Mouse (Mus musculus) natural killer cell, adult 2 months (primary cell): ENCODE results near the gene Rbms3.
A peak's percentile ranks its signal among the peaks of the same experiment; 100 is the strongest.

Experiments used
- DNase-seq, 2 experiments: peaks; one replicate each; pipeline ENCODE4 v3.0.0; 2022; ENCODE audit warnings: low spot score in 2 of 2

The Rbms3 gene

DNA sequence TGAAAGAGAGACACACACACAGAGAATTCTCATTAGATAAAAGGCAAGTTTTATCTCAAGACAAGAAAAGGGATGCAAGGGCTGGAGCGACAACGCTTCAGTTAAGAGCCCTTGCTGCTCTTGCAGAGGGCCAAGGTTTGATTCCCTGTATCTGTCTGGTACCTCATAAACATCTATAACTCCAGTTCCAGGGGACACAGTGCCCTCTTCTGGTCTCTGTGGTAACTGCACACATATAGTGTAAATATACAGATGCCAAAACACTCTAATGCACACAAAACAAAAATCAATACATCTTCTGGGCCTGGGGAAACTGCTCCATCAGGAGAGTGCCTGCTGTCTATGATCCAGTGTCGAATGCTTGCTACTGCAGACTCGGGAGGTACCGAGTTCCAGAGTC lies 145.3 kb downstream of the Rbms3 start:
- DNase-seq: no peak

GRCm38 (mm10) chr9:117476753-117477152 lies 153.0 kb downstream of the Rbms3 start:
- no peak for DNase-seq

DNA sequence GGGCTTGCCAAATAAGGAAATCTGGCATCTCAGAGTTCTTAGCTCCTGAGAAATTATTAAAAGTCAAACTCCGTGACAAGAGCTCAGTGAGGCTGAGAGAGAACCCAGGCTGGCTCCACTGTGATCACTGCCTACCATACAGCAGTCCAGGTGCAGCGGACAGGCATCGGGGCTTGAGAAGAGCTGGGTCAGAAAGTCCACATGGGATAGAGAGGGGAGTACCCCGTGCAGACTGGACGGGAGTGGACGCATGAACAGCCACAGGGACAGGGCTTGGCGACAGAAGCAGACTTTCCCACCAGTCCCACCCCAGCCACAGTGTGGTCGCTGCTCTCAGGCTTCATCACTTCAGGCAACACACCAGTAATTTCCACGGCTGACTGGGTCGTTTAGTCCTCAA lies 176.9 kb downstream of the Rbms3 start:
- no peak for DNase-seq

DNA sequence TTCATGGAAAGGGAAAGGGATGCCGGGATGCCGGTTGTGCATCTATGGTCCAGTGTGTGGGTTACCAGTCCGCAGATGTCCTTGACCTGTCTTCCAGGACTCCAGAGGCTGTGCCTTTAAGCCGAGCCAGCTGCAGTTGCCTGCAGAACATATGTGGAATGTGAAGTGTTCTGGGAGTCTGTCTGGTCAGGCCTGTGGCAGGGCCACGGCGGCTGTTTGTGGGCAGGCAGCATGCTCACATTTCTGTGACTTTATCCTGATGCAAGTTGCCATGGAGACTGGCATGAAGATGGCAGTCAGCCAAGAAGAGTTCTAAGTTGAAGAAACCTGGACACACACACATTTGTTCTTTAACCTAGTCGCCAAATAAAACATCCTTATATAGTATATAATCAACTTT lies 187.1 kb downstream of the Rbms3 start:
- no peak for DNase-seq

DNA sequence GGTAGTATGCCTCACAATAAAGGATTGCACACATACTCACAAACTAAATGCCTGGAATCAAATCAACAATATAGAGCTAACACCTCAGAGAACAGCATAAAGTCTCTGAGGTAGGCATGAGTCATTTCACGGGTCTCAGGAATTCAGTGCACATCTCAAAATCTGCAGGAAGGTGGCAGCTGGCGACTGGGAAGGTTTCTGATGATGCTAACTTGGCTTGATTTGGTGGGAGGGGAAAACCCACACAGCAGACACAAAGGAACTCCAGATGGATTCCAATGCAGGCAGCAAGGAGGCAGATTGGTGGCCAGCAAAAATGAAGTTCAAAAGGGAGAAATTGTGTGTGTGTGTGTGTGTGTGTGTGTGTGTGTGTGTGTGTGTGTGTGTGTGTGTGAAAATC lies 193.9 kb downstream of the Rbms3 start:
- DNase-seq: no peak

DNA sequence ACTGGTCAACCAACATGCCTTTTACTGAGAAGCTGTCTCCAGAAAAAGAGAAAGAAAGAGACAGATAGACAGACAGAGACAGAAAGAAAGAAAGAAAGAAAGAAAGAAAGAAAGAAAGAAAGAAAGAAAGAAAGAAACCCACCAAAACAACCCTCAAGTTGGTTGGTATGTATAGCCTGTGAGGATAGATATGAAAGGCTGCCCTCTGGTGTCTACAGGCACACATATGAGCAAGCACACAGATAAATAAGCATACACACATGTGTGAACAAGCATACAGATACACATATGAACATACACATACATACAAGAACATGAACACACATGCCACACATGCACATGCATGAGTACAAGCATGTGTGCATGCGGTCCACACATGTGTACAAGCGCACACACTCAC lies 199.0 kb downstream of the Rbms3 start:
- DNase-seq: no peak

GRCm38 (mm10) chr9:117429217-117430105 lies 200.3 kb downstream of the Rbms3 start:
- DNase-seq: no peak

GRCm38 (mm10) chr9:117423259-117423658 lies 206.5 kb downstream of the Rbms3 start:
- no peak for DNase-seq

GRCm38 (mm10) chr9:117419874-117420485 lies 209.7 kb downstream of the Rbms3 start:
- DNase-seq: no peak

DNA sequence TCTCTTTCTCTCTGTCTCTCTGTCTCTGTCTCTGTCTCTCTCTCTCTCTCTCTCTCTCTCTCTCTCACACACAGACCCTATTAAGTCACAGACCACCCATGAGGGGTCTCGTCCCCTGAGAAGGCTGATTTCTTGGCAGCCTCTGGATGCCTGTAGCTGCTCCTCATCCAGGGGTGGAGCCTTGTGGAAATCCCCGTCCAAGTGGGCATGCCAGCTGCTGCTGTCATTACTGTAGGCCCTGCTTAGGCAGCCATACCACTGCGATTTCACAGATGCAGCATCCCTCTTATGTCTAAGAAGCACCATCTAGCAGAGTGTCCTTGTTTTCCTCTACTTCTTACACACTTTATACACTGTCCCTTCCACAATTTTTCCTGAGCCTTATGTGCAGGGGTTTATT lies 216.5 kb downstream of the Rbms3 start:
- no peak for DNase-seq

DNA sequence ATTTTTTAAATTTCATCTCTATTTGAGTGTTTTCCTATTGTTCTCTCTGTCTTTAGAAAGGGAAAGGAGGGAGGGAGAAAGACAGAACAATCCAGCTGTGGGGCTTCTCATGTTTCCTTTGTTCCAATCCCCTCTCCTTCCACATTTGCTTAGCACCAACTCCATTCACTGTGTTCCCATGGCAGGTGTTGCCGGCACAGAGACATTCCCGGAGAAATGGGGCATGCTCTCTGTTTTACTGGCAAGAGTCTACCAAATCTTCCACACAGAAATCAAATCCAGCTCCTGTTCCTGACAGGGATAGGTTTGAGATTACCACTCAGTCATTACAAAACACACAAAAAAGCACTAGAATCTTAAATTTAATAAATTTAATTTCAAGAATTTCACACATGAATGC lies 217.1 kb downstream of the Rbms3 start:
- no peak for DNase-seq

GRCm38 (mm10) chr9:117404621-117405020 lies 225.1 kb downstream of the Rbms3 start:
- DNase-seq: no peak

GRCm38 (mm10) chr9:117400262-117400671 lies 229.4 kb downstream of the Rbms3 start:
- peak; percentile 33 to 61 for DNase-seq

- no peak for DNase-seq
Measured at GRCm38 (mm10) chr9:117397071-117397470, 232.6 kb downstream of the Rbms3 start.

- DNase-seq: no peak
Measured at GRCm38 (mm10) chr9:117396586-117396985, 233.1 kb downstream of the Rbms3 start.

DNA sequence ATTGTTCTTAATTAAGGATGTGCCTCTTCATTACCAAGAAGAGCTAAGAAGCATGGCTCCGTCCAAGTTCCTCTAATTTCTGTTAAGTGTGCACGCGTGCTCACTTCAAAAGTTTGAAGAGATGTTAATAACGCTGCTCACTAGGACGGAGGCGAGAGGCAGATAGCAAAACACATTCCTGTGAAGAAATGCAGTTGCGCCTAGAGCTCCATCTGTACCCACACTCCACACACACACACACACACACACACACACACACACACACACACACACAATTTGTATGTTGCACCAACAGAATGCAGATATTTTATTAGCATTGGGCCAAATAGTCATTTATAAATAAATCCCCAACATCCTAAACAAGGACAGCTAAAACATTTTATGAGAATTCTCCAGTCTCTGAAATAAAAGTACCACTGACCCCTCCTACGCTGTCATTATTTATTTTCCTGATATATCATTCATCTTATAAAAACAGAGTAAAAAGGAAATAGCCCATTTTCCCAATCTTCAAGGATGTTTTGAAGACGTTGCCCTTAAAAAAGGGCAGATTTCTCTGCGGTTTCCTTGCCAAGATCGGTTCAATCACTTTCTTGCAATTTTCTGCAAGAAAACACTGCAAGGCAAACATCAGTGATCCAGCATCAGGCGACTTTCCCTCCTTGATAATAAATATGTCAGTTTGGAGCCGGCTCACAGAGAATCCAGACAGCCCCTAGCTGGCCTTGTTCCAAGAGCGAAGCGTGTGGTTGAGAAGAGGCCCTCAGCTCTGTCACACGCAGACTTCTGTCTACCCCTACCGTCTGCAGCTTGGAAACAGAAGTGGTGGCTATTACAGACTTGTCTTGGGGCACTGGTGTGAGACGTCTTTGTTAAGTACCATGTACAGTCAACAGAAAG lies 235.8 kb downstream of the Rbms3 start:
- no peak for DNase-seq

DNA sequence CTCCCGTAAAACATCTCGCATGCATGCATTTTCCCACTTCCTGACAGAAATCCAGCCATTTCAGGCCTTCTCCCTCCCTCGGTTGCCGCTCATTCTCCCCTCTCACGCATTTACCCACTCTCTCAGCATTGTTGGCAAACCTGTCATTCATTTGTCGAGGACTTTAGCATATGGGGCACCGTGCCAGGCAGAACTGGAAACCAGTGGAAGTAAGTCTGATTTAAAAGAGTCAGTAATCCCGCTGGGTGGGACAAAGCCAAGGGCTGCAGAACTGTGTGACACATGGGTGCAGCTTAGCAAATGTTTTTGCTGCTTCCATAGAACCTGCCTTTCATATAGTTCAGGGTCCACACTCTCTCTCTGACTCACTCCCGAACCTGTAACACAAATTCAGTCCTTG lies 241.7 kb downstream of the Rbms3 start:
- DNase-seq: no peak

DNA sequence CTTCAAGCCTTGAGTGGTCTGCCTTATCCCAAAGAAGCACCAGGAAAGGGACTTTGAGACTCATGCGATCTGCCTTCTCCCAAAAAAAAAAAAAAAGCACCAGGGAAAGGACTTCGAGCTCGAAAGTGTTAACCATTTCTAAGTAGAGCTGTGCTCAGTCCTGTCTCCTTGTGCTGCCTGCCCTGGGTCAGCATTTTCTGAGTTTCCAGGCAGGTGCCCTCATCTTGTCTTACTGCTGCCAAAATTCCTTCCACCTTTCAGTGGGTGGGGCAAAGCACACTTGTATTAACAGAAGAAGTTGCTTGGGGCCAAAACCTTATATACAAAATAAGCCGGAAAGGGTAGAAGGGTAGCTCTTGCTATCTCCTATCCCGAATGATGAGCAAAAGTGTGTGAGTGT lies 248.8 kb downstream of the Rbms3 start:
- no peak for DNase-seq

DNA sequence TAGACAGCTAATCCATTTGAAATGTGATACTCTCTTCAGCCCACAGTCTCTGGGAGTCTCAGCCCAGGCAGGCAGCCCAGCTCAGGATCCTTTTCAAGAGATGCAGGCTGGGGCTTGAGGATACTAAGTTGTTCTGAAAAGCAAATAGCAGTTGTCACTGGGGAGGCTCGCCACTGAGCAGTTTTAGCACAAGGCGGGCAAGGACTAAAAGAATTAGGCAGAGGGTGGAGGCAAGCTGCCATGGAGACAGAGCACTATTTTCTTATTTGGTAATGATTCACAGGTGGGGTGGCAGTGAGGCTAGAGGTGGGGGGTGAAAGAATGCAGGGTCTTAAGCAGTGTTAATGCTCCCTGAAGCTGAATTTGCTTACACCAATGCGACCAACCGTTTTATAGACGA lies 249.6 kb downstream of the Rbms3 start:
- DNase-seq: no peak

- no peak for DNase-seq
Measured at GRCm38 (mm10) chr9:117379448-117379983, 250.2 kb downstream of the Rbms3 start.

GRCm38 (mm10) chr9:117378131-117378890 lies 251.4 kb downstream of the Rbms3 start:
- no peak for DNase-seq
